8 mouse cellular contexts compared by ENCODE assay signal in genomic region chr15:95762661-95763303, GRCm38 (mm10). TPM values are rescaled to one million over a fixed set of nuclear protein-coding genes. Genes with fewer than 3 reads are reported as not detected.
DNase-seq lines count a peak whose midpoint lies in the region; ATAC-seq and TF ChIP-seq lines count a peak whose summit lies in the region.

No protein-coding gene starts in this region.

- no peaks in the 10 kb centered on the region for H3K4me1 ChIP-seq in bone marrow, adult 2 months (ENCODE audit: control insufficient read depth, insufficient read depth, low read length)

- TF ChIP-seq CTCF in bone marrow, adult 2 months (IDR thresholded peaks at IDR 0.05; ENCODE audit: control insufficient read depth, insufficient read depth, low read length): peak; percentile 87

- no peak overlapping the region for H3K27ac ChIP-seq in bone marrow, adult 2 months (ENCODE audit: control insufficient read depth, insufficient read depth, low read depth, low read length, poor library complexity)

- TF ChIP-seq POLR2A in bone marrow, adult 2 months (IDR thresholded peaks at IDR 0.05; ENCODE audit: borderline replicate concordance, control insufficient read depth, low read depth, low read length): no peak

- intact Hi-C loops in heart, postnatal 10 days (cut with DNase I): loop anchor here (5.0 kb wide), 1 partner anchor 525 kb away; the partner anchor contains the start of gene Arid2

- 42% methylated on average over 12 of the region's 12 CpGs for WGBS in bone marrow, adult 2 months

- no peak overlapping the region for H3K4me3 ChIP-seq in bone marrow, adult 2 months (replicated peaks; ENCODE audit: control insufficient read depth, low read depth, low read length)

- peak; percentile 84 for ATAC-seq in erythroblast, adult 5-6 weeks (replicated peaks; ENCODE audit: low FRiP score, poor library complexity, severe bottlenecking)

- DNase-seq in CD8-positive naive resting alpha-beta T cell, adult 2 months (ENCODE audit: low read depth in 2 of 2, low spot score in 2 of 2): peak; percentile 46 to 47
- DNase-seq in heart, postnatal 10 days: peak; percentile 83 to 92
- peak; percentile 20 to 66 for DNase-seq in layer of hippocampus, adult 18-20 months (ENCODE audit: low spot score in 2 of 2)
- peak; percentile 86 for DNase-seq in lung, postnatal 10 days
- DNase-seq in ovary, postnatal 36 days (ENCODE audit: low spot score): peak; percentile 79
- peak; percentile 82 for DNase-seq in thymus, postnatal 25 days

RNA-seq across cellular contexts. Expression of gene Ano6, which starts 27.9 kb away (rescaled TPM):
- 9.0 and 24.4 TPM in 2 replicates for polyA plus RNA-seq in bone marrow, adult 2 months (2011; ENCODE audit: insufficient read depth, insufficient read length, low replicate concordance, missing spikeins)
- 9.6 and 16.7 TPM in 2 replicates for total RNA-seq in erythroblast, adult 5-6 weeks (2015; ENCODE audit: low replicate concordance)
- total RNA-seq in erythroblast, adult 5-6 weeks (2017; ENCODE audit: low replicate concordance): 20.5 and 25.9 TPM in 2 replicates
- 10 to 100 TPM; 42.8 to 43.7 TPM for total RNA-seq in heart, postnatal 10 days (2021)
- total RNA-seq in layer of hippocampus, adult 18-20 months (2021): 10 to 100 TPM; 20.6 to 27.4 TPM
